Mouse (Mus musculus) kidney, embryonic 14.5 days (tissue): ENCODE results near the gene Olfr1354. TPM values are rescaled to one million over a fixed set of nuclear protein-coding genes. Genes with fewer than 3 reads are reported as not detected.
"Not testable (repeated sequence)": the region's sequence is repeated elsewhere in the genome, so short reads cannot be mapped to it uniquely, and the experiment has no call there.

Experiments
- ATAC-seq: fragments of 200-750 bp; cut with Nextera tagmentation; 2 replicates; pipeline ENCODE4 v1.8.0; 2017; ENCODE audit warnings: moderate number of reproducible peaks, mild to moderate bottlenecking, moderate TSS enrichment, moderate library complexity; ENCODE audit not compliant: low FRiP score, low TSS enrichment
- H3K27ac ChIP-seq: fragments of 300-500 bp; sonication (generic); 2 replicates; pipeline ENCODE4 v1.5.1; 2014; ENCODE audit warnings: low read depth, mild to moderate bottlenecking, low read length, moderate library complexity, mixed read lengths
- H3K27me3 ChIP-seq: fragments of 300-500 bp; sonication (generic); 2 replicates; pipeline ENCODE4 v1.6.1; 2014; ENCODE audit warnings: mild to moderate bottlenecking, low read length; ENCODE audit not compliant: control insufficient read depth, insufficient read depth
- H3K36me3 ChIP-seq: fragments of 300-500 bp; sonication (generic); 2 replicates; pipeline ENCODE4 v1.6.1; 2014; ENCODE audit warnings: low read length, mixed read lengths; ENCODE audit not compliant: control insufficient read depth, insufficient read depth
- H3K4me1 ChIP-seq: fragments of 300-500 bp; sonication (generic); 2 replicates; pipeline ENCODE4 v1.6.1; 2014; ENCODE audit warnings: low read length, mixed read lengths; ENCODE audit not compliant: control insufficient read depth, insufficient read depth
- H3K4me2 ChIP-seq: fragments of 300-500 bp; sonication (generic); replicated peaks from 2 replicates; pipeline ENCODE4 v1.6.1; 2014; ENCODE audit warnings: low read depth, mild to moderate bottlenecking, low read length
- H3K4me3 ChIP-seq: fragments of 300-500 bp; sonication (generic); 2 replicates; pipeline ENCODE4 v1.5.1; 2014; ENCODE audit warnings: mild to moderate bottlenecking, low read length
- H3K9ac ChIP-seq: fragments of 300-500 bp; sonication (generic); 2 replicates; pipeline ENCODE4 v1.6.1; 2014; ENCODE audit warnings: low read depth, mild to moderate bottlenecking, low read length, moderate library complexity
- H3K9me3 ChIP-seq: fragments of 300-500 bp; sonication (generic); 2 replicates; pipeline ENCODE4 v1.6.1; 2016; ENCODE audit warnings: low read length; ENCODE audit not compliant: control insufficient read depth
- WGBS: fragments of 180-500 bp; shearing (Covaris S2); extraction: QIAGEN DNeasy Blood & Tissue Kit; methylation state at CpG from one replicate; pipeline ENCODE4 v1.1.7; 2014; 5-methylcytosine and 5-hydroxymethylcytosine counted together
- polyA plus RNA-seq: library from polyadenylated mRNA; unstranded; fragments of >200 nt; fragmentation: Nextera tagmentation; extraction: Ambion mirVana; gene quantifications from 2 replicates; pipeline ENCODE4 v1.2.1, GENCODE M21; 2014

Olfr1354 gene
- not detected in 2 replicates for polyA plus RNA-seq

- WGBS: 77% methylated on average over 1 of the region's 1 CpGs
- ATAC-seq, H3K27me3 ChIP-seq, H3K27ac ChIP-seq, H3K9me3 ChIP-seq, H3K4me3 ChIP-seq, H3K4me2 ChIP-seq, H3K36me3 ChIP-seq, H3K4me1 ChIP-seq, H3K9ac ChIP-seq: not testable (repeated sequence)
Observed at GRCm38 (mm10) chr10:78912871-78913270, at the start of gene Olfr1354. Gene Olfr1354 (plus strand): TSS chr10:78913171.

GRCm38 (mm10) chr10:78875240-78875639 lies 37.7 kb upstream of the Olfr1354 start, which contains the start of gene Olfr1355:
Gene Olfr1355 (plus strand): TSS chr10:78875540.
- no peaks in the 10 kb centered on the region for H3K36me3 ChIP-seq
- 73% methylated on average over 2 of the region's 2 CpGs for WGBS
- no peak within 1 kb of the TSS for H3K4me3 ChIP-seq
- ATAC-seq: no peak
- no peaks in the 10 kb centered on the region for H3K9me3 ChIP-seq
- no peaks in the 10 kb centered on the region for H3K27me3 ChIP-seq
- H3K27ac ChIP-seq: no peak within 1 kb of the TSS
- no peaks in the 10 kb centered on the region for H3K4me1 ChIP-seq
- H3K9ac ChIP-seq: no peak within 1 kb of the TSS
- H3K4me2 ChIP-seq: no peak within 1 kb of the TSS

- H3K27ac ChIP-seq, H3K4me1 ChIP-seq, H3K4me2 ChIP-seq, H3K27me3 ChIP-seq, H3K4me3 ChIP-seq, H3K9ac ChIP-seq, H3K36me3 ChIP-seq, H3K9me3 ChIP-seq, ATAC-seq: not testable (repeated sequence)
- WGBS: 95% methylated on average over 1 of the region's 1 CpGs
Observed at GRCm38 (mm10) chr10:78950336-78950735, 37.4 kb downstream of the Olfr1354 start, which contains the start of gene Olfr8. Gene Olfr8 (plus strand): TSS chr10:78950636.

GRCm38 (mm10) chr10:78963009-78963408 lies 50.0 kb downstream of the Olfr1354 start, which contains the start of gene Olfr1353:
Gene Olfr1353 (plus strand): TSS chr10:78963309.
- not testable (repeated sequence) for H3K27ac ChIP-seq, H3K9me3 ChIP-seq, H3K9ac ChIP-seq, H3K27me3 ChIP-seq, H3K4me3 ChIP-seq, ATAC-seq, H3K4me2 ChIP-seq, H3K4me1 ChIP-seq, H3K36me3 ChIP-seq

Other genes starting within 250 kb of the Olfr1354 start
- gene Casp14, start 194.9 kb upstream of the Olfr1354 start, polyA plus RNA-seq: not detected in 2 replicates
- not detected in 2 replicates for gene Ccdc105, start 160.1 kb upstream of the Olfr1354 start, polyA plus RNA-seq
- gene Slc1a6, start 132.7 kb upstream of the Olfr1354 start, polyA plus RNA-seq: 0.27 and 0.84 TPM in 2 replicates
- gene Olfr1356, start 61.0 kb upstream of the Olfr1354 start, polyA plus RNA-seq: not detected in 2 replicates
- gene Olfr1355, start 37.6 kb upstream of the Olfr1354 start, polyA plus RNA-seq: not detected in 2 replicates
- gene Olfr8, start 37.5 kb downstream of the Olfr1354 start, polyA plus RNA-seq: not detected in 2 replicates
- not detected in 2 replicates for gene Olfr1353, start 50.1 kb downstream of the Olfr1354 start, polyA plus RNA-seq
- gene Olfr1352, start 67.9 kb downstream of the Olfr1354 start, polyA plus RNA-seq: not detected in 2 replicates
- not detected in 2 replicates for gene Olfr1351, start 99.3 kb downstream of the Olfr1354 start, polyA plus RNA-seq
- 0.27 TPM in 1 of 2 replicates, not detected in the other for gene Olfr57, start 115.6 kb downstream of the Olfr1354 start, polyA plus RNA-seq
- 15.7 and 30.3 TPM in 2 replicates for gene 2610008E11Rik, start 184.4 kb downstream of the Olfr1354 start, polyA plus RNA-seq
- not detected in 2 replicates for gene Vmn2r80, start 235.6 kb downstream of the Olfr1354 start, polyA plus RNA-seq